Mouse (Mus musculus): ENCODE measurements around the gene Dut. TPM values are rescaled to one million over a fixed set of nuclear protein-coding genes. Genes with fewer than 3 reads are reported as not detected.

Gene Dut
- polyA plus RNA-seq, 1 experiment from 2014 or later, result 119 TPM

DNA sequence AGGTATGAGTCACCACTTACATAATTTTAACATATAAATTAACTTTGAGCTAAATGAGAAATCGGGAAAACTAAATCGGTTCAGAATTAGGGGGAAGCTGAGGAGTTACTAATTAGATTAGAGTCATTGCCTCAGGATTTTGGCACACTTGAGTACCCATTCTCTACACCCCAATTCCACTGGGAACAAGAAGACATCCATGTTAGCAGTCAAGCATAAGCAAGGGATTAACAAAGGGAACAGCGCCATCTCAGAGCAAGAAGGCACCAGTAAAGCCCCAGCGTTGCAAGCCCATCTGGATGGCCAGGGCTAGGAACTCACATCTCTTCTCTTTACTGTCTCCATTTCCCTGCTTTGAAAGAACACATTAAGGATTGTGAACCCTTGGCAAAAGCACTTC, 38.8 kb downstream of the Dut start:
- Histone ChIP-seq H3K27me3 (replicated peaks; ENCODE audit: control insufficient read depth, insufficient read depth, low read length) (no peaks in the 10 kb centered on the region), H3K36me3 (ENCODE audit: control insufficient read depth, insufficient read depth, low read length) (no peaks in the 10 kb centered on the region), H3K4me2 (ENCODE audit: low read depth, low read length) (no peak overlapping the region), H3K27ac (replicated peaks; ENCODE audit: low read depth, low read length) (no peak overlapping the region), H3K4me1 (ENCODE audit: control insufficient read depth, insufficient read depth, low read length) (no peaks in the 10 kb centered on the region), H3K9me3 (ENCODE audit: control insufficient read depth, low read length) (no peaks in the 10 kb centered on the region), H3K4me3 (ENCODE audit: low read depth, low read length) (no peak overlapping the region), H3K9ac (ENCODE audit: low read depth, low read length) (no peak overlapping the region)
- whole genome bisulfite sequencing, result 81% methylated on average over 4 of the region's 4 CpGs
- ATAC-seq (ENCODE audit: low read depth), result no peak
- no peak for DNase-seq (ENCODE audit: low spot score)

DNA sequence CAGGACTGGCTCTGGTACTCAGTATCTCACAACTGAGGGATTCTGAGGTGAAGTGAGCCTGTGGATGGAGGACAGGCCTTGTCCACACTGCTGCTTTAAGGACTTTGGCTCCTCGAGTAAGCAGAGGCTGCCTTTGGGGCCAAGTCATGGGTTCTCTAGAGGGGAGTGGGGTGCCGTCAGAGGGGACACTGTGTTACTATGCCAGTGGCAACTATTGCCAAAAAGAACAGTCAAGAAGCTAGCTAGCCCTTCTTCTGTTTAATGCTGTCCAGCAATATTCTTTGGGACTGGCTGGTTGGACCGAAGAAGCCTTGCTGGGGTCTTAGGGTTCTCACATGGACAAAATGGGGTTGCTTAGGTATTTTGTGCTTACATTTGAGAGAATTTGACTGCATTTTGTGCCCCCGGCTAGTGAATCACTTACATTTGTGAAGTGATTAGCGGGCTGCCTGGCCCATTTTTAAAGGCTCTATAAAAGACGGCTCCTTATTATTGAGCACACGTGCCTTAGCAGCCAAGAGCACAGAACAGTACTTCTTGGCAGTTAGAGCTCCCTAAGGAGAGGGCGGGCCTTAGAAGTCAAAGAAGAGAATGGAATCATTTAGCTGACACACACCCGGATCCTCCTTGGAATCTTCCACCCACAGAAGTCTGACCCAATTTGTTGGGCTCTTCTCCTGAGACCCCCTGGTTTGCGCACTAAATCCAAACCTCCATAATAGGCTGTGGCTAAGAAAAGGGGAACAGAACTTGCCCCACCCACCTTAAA, 43.4 kb downstream of the Dut start:
- Histone ChIP-seq H3K27me3 (replicated peaks; ENCODE audit: control insufficient read depth, insufficient read depth, low read length) (no peaks in the 10 kb centered on the region), H3K4me1 (ENCODE audit: control insufficient read depth, insufficient read depth, low read length) (no peaks in the 10 kb centered on the region), H3K4me2 (ENCODE audit: low read depth, low read length) (no peak overlapping the region), H3K9ac (ENCODE audit: low read depth, low read length) (no peak overlapping the region), H3K27ac (replicated peaks; ENCODE audit: low read depth, low read length) (no peak overlapping the region), H3K36me3 (ENCODE audit: control insufficient read depth, insufficient read depth, low read length) (no peaks in the 10 kb centered on the region), H3K4me3 (ENCODE audit: low read depth, low read length) (no peak overlapping the region), H3K9me3 (ENCODE audit: control insufficient read depth, low read length) (no peaks in the 10 kb centered on the region)
- ATAC-seq (ENCODE audit: low read depth) (no peak), DNase-seq (ENCODE audit: low spot score) (peak; percentile 87)
- WGBS, result 65% methylated on average over 10 of the region's 10 CpGs

DNA sequence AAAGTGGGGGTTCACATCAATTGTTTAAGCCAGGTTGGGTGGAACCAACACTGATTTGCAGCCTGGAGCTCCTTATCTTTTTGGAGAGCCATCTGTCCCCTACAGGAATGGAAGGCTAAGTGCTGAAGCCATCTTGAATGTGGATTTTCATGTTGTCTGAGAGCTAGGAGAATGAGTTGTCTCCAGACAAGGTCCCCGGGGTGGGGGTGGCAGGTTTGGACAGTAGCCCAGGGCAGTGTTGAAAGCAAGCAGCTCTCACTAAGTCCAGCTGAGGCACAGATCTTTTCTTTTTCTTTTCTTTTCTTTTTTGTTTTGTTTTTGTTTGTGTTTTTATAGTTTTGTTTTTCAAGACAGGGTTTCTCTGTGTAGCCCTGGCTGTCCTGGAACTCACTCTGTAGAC, 44.1 kb downstream of the Dut start:
- Histone ChIP-seq H3K9ac (ENCODE audit: low read depth, low read length) (no peak overlapping the region), H3K27me3 (replicated peaks; ENCODE audit: control insufficient read depth, insufficient read depth, low read length) (no peaks in the 10 kb centered on the region), H3K36me3 (ENCODE audit: control insufficient read depth, insufficient read depth, low read length) (no peaks in the 10 kb centered on the region), H3K4me3 (ENCODE audit: low read depth, low read length) (no peak overlapping the region), H3K4me1 (ENCODE audit: control insufficient read depth, insufficient read depth, low read length) (no peaks in the 10 kb centered on the region), H3K9me3 (ENCODE audit: control insufficient read depth, low read length) (no peaks in the 10 kb centered on the region), H3K27ac (replicated peaks; ENCODE audit: low read depth, low read length) (no peak overlapping the region), H3K4me2 (ENCODE audit: low read depth, low read length) (no peak overlapping the region)
- 86% methylated on average over 1 of the region's 1 CpGs for WGBS
- no peak for ATAC-seq (ENCODE audit: low read depth)
- DNase-seq (ENCODE audit: low spot score), result no peak

DNA sequence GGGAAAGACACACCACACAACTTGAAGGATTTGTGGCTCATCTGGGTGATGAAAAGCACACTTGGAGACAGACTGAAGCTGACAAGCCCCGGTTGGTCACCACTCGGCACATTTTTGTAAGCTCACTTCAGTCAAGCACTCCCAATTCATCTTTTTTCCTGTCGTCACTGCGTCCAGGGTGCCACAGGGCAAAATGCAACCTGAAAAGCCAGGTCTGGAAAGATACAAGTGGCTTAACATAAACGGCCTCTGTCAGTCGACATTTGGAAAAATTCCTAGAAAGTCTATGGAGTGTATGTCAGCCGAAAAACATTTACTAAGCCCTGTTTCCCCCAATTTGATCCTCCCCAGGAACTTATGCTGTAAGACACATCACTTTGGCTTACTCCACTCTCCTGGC, 45.6 kb downstream of the Dut start:
- Histone ChIP-seq H3K9ac (ENCODE audit: low read depth, low read length) (no peak overlapping the region), H3K4me2 (ENCODE audit: low read depth, low read length) (no peak overlapping the region), H3K27me3 (replicated peaks; ENCODE audit: control insufficient read depth, insufficient read depth, low read length) (no peaks in the 10 kb centered on the region), H3K36me3 (ENCODE audit: control insufficient read depth, insufficient read depth, low read length) (no peaks in the 10 kb centered on the region), H3K9me3 (ENCODE audit: control insufficient read depth, low read length) (no peaks in the 10 kb centered on the region), H3K27ac (replicated peaks; ENCODE audit: low read depth, low read length) (no peak overlapping the region), H3K4me1 (ENCODE audit: control insufficient read depth, insufficient read depth, low read length) (no peaks in the 10 kb centered on the region), H3K4me3 (ENCODE audit: low read depth, low read length) (no peak overlapping the region)
- peak; percentile 46 for DNase-seq (ENCODE audit: low spot score)
- WGBS, result 66% methylated on average over 7 of the region's 7 CpGs
- ATAC-seq (ENCODE audit: low read depth), result no peak

DNA sequence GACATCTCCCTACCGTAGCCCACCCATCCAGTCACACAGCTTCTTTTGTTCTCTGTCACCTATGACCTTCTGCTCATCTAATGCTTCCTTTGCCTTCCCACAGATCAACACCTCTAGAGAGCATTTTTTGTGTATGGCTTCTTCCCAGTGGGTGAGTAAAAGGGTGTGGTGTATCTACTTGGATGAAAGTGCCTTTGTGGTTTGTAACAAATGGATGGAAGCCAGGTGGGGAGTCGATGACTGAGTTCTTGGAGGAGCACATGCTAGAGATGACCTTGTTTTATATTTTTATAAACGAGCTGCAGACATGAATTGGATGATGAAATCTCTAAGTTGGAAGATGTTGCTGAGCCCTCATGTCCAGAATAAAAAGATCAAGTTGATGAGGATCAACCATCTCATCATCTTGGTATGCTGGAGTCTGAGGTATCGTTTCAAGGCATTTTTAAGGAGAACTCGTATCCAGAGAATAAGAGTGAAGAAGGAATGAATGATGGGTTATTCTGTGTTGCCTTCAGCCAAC, 47.0 kb downstream of the Dut start:
- Histone ChIP-seq H3K36me3 (ENCODE audit: control insufficient read depth, insufficient read depth, low read length) (no peaks in the 10 kb centered on the region), H3K4me1 (ENCODE audit: control insufficient read depth, insufficient read depth, low read length) (0 out of 2 replicates have a peak, but pooled peaks cover under 1% of the 10 kb centered on the region), H3K27ac (replicated peaks; ENCODE audit: low read depth, low read length) (no peak overlapping the region), H3K9me3 (ENCODE audit: control insufficient read depth, low read length) (no peaks in the 10 kb centered on the region), H3K4me3 (ENCODE audit: low read depth, low read length) (no peak overlapping the region), H3K27me3 (replicated peaks; ENCODE audit: control insufficient read depth, insufficient read depth, low read length) (no peaks in the 10 kb centered on the region), H3K4me2 (ENCODE audit: low read depth, low read length) (no peak overlapping the region), H3K9ac (ENCODE audit: low read depth, low read length) (no peak overlapping the region)
- no peak for ATAC-seq (ENCODE audit: low read depth)
- peak; percentile 58 for DNase-seq (ENCODE audit: low spot score)
- WGBS, result 65% methylated on average over 5 of the region's 5 CpGs

DNA sequence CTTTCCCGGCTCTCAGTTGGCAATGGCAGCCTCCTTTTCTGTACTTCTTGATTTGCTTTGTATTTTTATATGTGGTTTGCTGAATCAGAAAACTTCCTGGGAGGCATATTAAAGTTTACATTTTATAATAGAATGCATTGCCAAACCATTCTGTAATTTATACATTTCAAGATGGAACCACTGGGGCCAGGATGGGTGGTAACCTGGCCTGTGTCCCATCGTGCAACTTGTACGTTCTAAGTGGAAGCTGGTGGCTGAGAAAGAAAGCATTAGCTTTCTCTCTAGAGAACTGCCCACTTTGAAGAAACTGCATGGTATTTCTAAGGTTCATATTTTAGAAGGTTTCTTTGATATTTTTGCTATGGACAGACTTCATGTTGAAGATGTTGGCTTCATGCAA, 48.5 kb downstream of the Dut start:
- H3K4me2 ChIP-seq (ENCODE audit: low read depth, low read length), result no peak overlapping the region
- ATAC-seq (ENCODE audit: low read depth) (no peak), DNase-seq (ENCODE audit: low spot score) (no peak)
- H3K27me3 ChIP-seq (replicated peaks; ENCODE audit: control insufficient read depth, insufficient read depth, low read length), result no peaks in the 10 kb centered on the region
- no peak overlapping the region for H3K4me3 ChIP-seq (ENCODE audit: low read depth, low read length)
- H3K9ac ChIP-seq (ENCODE audit: low read depth, low read length), result no peak overlapping the region
- 0 out of 2 replicates have a peak, but pooled peaks cover 5% of the 10 kb centered on the region for H3K4me1 ChIP-seq (ENCODE audit: control insufficient read depth, insufficient read depth, low read length)
- 60% methylated on average over 3 of the region's 3 CpGs for WGBS
- no peaks in the 10 kb centered on the region for H3K9me3 ChIP-seq (ENCODE audit: control insufficient read depth, low read length)
- no peak overlapping the region for H3K27ac ChIP-seq (replicated peaks; ENCODE audit: low read depth, low read length)
- H3K36me3 ChIP-seq (ENCODE audit: control insufficient read depth, insufficient read depth, low read length), result peaks cover 6% of the 10 kb centered on the region

DNA sequence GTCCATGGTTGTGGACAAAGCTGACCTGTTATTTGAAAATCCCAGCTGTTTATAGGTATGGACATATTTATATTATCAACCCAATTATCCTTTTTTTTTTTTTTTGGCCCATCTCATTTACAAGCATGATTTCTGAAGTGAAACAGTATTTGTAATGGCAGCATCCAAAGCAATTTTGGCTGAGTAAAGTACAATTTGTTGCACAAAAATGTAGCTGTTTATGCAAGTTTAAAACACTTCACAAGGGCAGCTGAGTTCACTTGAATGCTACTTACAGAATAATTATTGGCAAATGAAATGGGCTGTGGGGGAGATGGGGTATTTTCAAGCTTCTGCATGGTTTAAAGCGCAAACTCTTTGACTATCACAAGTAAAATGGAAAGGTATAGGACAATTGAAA, 51.9 kb downstream of the Dut start:
- no peak overlapping the region for H3K27ac ChIP-seq (replicated peaks; ENCODE audit: low read depth, low read length)
- H3K4me3 ChIP-seq (ENCODE audit: low read depth, low read length), result no peak overlapping the region
- 94% methylated on average over 1 of the region's 1 CpGs for WGBS
- no peaks in the 10 kb centered on the region for H3K27me3 ChIP-seq (replicated peaks; ENCODE audit: control insufficient read depth, insufficient read depth, low read length)
- no peak for ATAC-seq (ENCODE audit: low read depth)
- peaks cover 34% of the 10 kb centered on the region for H3K36me3 ChIP-seq (ENCODE audit: control insufficient read depth, insufficient read depth, low read length)
- no peaks in the 10 kb centered on the region for H3K9me3 ChIP-seq (ENCODE audit: control insufficient read depth, low read length)
- no peak overlapping the region for H3K4me2 ChIP-seq (ENCODE audit: low read depth, low read length)
- no peak for DNase-seq (ENCODE audit: low spot score)
- H3K9ac ChIP-seq (ENCODE audit: low read depth, low read length), result no peak overlapping the region
- H3K4me1 ChIP-seq (ENCODE audit: control insufficient read depth, insufficient read depth, low read length), result peaks cover 10% of the 10 kb centered on the region; the same call in 1 of the 2 replicates

DNA sequence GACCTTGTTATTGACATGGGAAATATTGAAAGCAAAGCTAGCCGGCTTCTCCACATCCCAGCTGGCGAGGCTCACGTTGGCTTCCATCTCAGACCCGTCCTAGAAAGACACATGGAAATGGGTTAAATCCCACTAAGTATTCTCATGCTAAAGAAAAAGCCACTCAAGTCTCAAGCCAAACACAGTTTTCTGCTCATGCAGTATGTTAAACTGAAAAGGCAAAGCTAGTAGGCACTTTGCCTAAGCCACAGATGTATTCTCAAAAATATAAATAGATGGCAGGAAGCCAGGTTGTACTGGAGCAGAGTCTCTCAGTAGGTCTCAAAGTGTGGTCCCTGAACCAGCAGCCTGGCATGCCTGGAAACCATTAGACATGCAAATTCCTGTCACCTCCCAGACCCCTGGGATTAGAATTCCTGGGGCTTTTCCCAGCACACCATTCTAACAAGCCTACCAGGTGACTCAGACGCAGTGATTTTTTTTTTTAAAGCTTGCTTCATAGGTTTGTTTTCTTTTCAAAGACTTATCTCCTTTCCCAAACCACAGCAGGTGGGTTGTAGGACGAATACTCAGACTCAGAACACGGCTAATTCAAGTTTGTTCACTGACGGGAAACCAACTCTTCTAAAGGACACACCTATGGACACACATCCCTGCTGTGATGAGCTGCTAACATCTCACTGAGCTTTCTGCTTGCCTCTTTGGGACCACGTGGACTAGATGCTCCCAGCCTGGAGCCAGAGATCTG, 55.1 kb downstream of the Dut start:
- H3K36me3 ChIP-seq (ENCODE audit: control insufficient read depth, insufficient read depth, low read length), result peaks cover 62% of the 10 kb centered on the region
- no peak overlapping the region for H3K4me3 ChIP-seq (ENCODE audit: low read depth, low read length)
- no peak overlapping the region for H3K9ac ChIP-seq (ENCODE audit: low read depth, low read length)
- DNase-seq (ENCODE audit: low spot score) (peak; percentile 82), ATAC-seq (ENCODE audit: low read depth) (peak; percentile 53)
- WGBS, result 39% methylated on average over 9 of the region's 9 CpGs
- H3K9me3 ChIP-seq (ENCODE audit: control insufficient read depth, low read length), result no peaks in the 10 kb centered on the region
- no peak overlapping the region for H3K4me2 ChIP-seq (ENCODE audit: low read depth, low read length)
- H3K27me3 ChIP-seq (replicated peaks; ENCODE audit: control insufficient read depth, insufficient read depth, low read length), result no peaks in the 10 kb centered on the region
- peaks cover 10% of the 10 kb centered on the region; the same call in 1 of the 2 replicates for H3K4me1 ChIP-seq (ENCODE audit: control insufficient read depth, insufficient read depth, low read length)
- H3K27ac ChIP-seq (replicated peaks; ENCODE audit: low read depth, low read length), result peak overlapping the region; percentile 33; the same call in 1 of the 2 replicates
